Mouse (Mus musculus): Measurements from ENCODE around the gene Atp13a1.

DNA sequence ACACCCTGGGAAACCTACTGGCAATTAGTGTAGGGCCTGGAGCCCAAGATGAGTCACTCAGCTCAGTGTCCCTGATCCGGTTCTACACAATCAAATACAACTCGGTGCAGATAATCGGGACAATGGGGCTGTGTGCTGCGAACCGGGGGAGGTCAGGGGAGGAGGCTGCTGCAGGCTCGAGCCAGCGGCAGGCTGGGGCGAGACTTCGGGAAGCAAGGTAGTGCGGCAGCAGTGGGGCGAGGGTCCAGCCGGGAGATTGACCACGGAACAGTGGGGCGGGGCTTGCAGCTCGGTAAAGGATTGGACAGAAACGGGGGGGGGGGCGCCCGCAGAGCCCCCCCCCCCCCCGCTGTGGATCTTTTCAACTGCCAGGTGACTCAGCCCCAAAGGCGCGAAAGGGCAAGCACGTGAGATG, 31.0 kb downstream of the Atp13a1 start:
- TF ChIP-seq CTCF (IDR thresholded peaks at IDR 0.05; ENCODE audit: extremely low read depth, insufficient read depth, insufficient read length, insufficient replicate concordance) = no peak
- TF ChIP-seq POLR2A (IDR thresholded peaks at IDR 0.05; ENCODE audit: low read depth, low read length) = no peak
